Mouse (Mus musculus) midbrain, embryonic 14.5 days (tissue): ENCODE results near the gene Nckap5l. TPM values are rescaled to one million over a fixed set of nuclear protein-coding genes. Genes with fewer than 3 reads are reported as not detected.

ENCODE experiments used
- ATAC-seq: fragments of 200-750 bp; cut with Nextera tagmentation; 2 replicates; pipeline ENCODE4 v1.8.0; 2017; ENCODE audit warnings: moderate number of reproducible peaks, moderate library complexity; ENCODE audit not compliant: low FRiP score, low TSS enrichment
- DNase-seq: peaks from one replicate; pipeline ENCODE4 v3.0.0-alpha.2; 2015
- H3K27ac ChIP-seq: fragments of 300-500 bp; sonication (generic); replicated peaks from 2 replicates; pipeline ENCODE4 v1.5.1; 2014; ENCODE audit warnings: mild to moderate bottlenecking, low read depth, low read length, moderate library complexity
- H3K27me3 ChIP-seq: fragments of 300-500 bp; sonication (generic); 2 replicates; pipeline ENCODE4 v1.6.1; 2014; ENCODE audit warnings: low read length, control low read depth, mixed read lengths; ENCODE audit not compliant: control insufficient read depth, insufficient read depth
- H3K36me3 ChIP-seq: fragments of 300-500 bp; sonication (generic); 2 replicates; pipeline ENCODE4 v1.6.1; 2014; ENCODE audit warnings: low read length, control low read depth; ENCODE audit not compliant: control insufficient read depth, insufficient read depth
- H3K4me1 ChIP-seq: fragments of 300-500 bp; sonication (generic); 2 replicates; pipeline ENCODE4 v1.6.1; 2014; ENCODE audit warnings: mild to moderate bottlenecking, antibody characterized with exemption, low read length, control low read depth; ENCODE audit not compliant: control insufficient read depth, insufficient read depth
- H3K4me2 ChIP-seq: fragments of 300-500 bp; sonication (generic); 2 replicates; pipeline ENCODE4 v1.6.1; 2014; ENCODE audit warnings: mild to moderate bottlenecking, low read length, moderate library complexity
- H3K4me3 ChIP-seq: fragments of 300-500 bp; sonication (generic); replicated peaks from 2 replicates; pipeline ENCODE4 v1.5.1; 2014; ENCODE audit warnings: low read depth, low read length
- H3K9ac ChIP-seq: fragments of 300-500 bp; sonication (generic); replicated peaks from 2 replicates; pipeline ENCODE4 v1.6.1; 2014; ENCODE audit warnings: mild to moderate bottlenecking, low read length, moderate library complexity
- H3K9me3 ChIP-seq: fragments of 300-500 bp; sonication (generic); 2 replicates; pipeline ENCODE4 v1.6.1; 2016; ENCODE audit warnings: low read length, control low read depth, mixed read lengths; ENCODE audit not compliant: control insufficient read depth
- WGBS: fragments of 180-500 bp; shearing (Covaris S2); extraction: QIAGEN DNeasy Blood & Tissue Kit; methylation state at CpG from one replicate; pipeline ENCODE4 v1.1.7; 2014; 5-methylcytosine and 5-hydroxymethylcytosine counted together
- polyA plus RNA-seq: library from polyadenylated mRNA; unstranded; fragments of >200 nt; fragmentation: Nextera tagmentation; extraction: Ambion mirVana; gene quantifications from 2 replicates; pipeline ENCODE4 v1.2.1, GENCODE M21; 2014

Nckap5l gene
- polyA plus RNA-seq, 1 experiment from 2014 or later = 16.8 TPM

DNA sequence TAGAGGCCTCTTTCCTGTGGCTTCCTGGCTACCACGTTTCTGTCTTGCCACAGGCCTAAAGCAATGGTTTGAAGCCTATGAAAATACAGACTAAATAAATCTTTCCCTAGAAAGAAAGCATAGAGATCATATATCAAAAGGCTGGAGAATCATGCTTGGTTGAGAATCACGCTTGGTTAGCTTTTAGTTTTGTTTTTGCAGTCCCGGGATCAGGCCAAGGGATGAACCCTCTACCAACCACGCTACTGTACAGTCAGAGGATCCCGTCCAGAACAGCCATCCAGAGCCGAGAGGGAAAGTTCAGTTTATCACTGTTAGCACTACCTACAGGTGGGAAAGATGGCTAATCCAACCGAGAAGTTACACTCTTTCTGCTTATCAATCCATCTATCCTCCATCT lies 15.2 kb downstream of the Nckap5l start:
- 87% methylated on average over 7 of the region's 7 CpGs for WGBS
- no peaks in the 10 kb centered on the region for H3K9me3 ChIP-seq
- no peak overlapping the region for H3K4me3 ChIP-seq
- no peak overlapping the region for H3K27ac ChIP-seq
- no peak overlapping the region for H3K9ac ChIP-seq
- peaks cover 15% of the 10 kb centered on the region for H3K4me1 ChIP-seq
- DNase-seq = no peak
- H3K4me2 ChIP-seq = no peak overlapping the region
- no peak for ATAC-seq
- H3K27me3 ChIP-seq = no peaks in the 10 kb centered on the region
- H3K36me3 ChIP-seq = 0 out of 2 replicates have a peak, but pooled peaks cover 8% of the 10 kb centered on the region

DNA sequence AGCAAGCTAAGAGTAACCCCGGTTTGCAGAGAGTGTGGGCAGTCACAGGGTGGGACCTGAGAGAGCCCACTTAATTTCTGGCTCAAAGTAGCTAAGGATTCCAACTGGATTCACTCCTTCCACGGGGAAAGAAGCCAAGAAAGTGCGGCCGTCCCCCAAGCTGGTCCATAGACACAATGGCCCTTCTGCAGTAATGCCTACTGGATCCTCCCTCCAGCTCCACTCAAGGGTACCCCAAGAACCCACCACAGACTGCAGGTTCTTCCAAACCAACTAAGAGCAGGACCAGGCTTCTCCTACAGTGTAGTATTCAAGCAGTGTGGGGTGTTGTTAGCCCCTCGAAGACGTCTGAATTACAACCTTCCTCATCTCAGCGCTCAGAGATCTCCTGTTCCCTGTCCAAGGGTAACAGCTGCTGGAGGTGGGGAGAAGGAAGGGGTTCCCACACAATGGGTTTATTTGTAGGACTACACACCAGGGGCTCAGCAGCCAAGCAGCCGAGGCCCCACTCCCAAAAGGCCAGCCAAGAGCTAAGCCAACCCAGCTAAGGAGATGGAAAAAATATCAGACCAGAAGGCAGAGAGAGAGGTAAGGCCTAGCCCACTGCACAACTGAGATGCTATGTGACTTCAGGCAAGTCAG lies 16.6 kb downstream of the Nckap5l start:
- 60% methylated on average over 8 of the region's 8 CpGs for WGBS
- Histone ChIP-seq H3K4me3 (no peak overlapping the region), H3K4me1 (peaks cover 15% of the 10 kb centered on the region), H3K27ac (peak overlapping the region; percentile 63), H3K9me3 (no peaks in the 10 kb centered on the region), H3K9ac (no peak overlapping the region; the same call in 1 of the 2 replicates), H3K27me3 (no peaks in the 10 kb centered on the region), H3K36me3 (0 out of 2 replicates have a peak, but pooled peaks cover 11% of the 10 kb centered on the region), H3K4me2 (no peak overlapping the region)
- DNase-seq (no peak), ATAC-seq (no peak)

DNA sequence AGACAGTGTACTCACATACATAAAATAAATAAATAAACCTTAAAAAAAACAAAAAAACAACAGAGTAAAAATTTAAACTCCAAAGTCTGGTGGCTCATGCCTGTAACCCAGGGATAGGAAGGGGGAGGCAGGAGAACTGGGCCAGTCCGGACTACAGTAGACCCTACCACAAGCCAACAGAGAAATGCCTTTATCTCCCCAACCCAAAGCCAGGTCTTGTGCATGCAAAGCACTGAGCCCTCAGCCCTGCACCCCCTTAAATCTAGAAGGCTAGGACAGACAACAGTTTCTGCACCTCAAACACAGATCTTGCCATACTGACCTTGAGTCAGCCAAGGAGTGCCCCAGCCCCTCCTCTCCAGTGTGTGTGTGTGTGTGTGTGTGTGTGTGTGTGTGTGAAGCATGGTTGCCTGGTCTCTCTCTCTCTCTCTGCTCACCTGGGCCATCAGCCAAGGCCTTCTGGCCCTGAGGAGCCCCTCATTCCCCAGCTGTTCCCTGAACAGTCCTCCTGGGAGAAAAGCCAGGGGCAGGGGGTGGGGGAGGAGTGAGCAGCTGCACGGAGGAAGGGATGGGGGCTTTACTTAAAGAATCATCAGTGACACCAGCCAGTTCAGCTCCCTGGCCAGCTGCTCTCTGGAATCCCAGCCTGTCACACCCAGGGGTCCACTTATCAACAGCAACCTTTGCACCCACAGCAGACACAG lies 17.3 kb downstream of the Nckap5l start:
- H3K4me1 ChIP-seq = peaks cover 14% of the 10 kb centered on the region
- no peak overlapping the region for H3K4me3 ChIP-seq
- H3K27ac ChIP-seq = peak overlapping the region; percentile 63
- no peak overlapping the region for H3K4me2 ChIP-seq
- ATAC-seq (peak; percentile 57; the same call in 1 of the 2 replicates), DNase-seq (peak; percentile 66)
- WGBS = 48% methylated on average over 2 of the region's 2 CpGs
- no peaks in the 10 kb centered on the region for H3K9me3 ChIP-seq
- H3K27me3 ChIP-seq = no peaks in the 10 kb centered on the region
- 0 out of 2 replicates have a peak, but pooled peaks cover 11% of the 10 kb centered on the region for H3K36me3 ChIP-seq
- no peak overlapping the region for H3K9ac ChIP-seq

DNA sequence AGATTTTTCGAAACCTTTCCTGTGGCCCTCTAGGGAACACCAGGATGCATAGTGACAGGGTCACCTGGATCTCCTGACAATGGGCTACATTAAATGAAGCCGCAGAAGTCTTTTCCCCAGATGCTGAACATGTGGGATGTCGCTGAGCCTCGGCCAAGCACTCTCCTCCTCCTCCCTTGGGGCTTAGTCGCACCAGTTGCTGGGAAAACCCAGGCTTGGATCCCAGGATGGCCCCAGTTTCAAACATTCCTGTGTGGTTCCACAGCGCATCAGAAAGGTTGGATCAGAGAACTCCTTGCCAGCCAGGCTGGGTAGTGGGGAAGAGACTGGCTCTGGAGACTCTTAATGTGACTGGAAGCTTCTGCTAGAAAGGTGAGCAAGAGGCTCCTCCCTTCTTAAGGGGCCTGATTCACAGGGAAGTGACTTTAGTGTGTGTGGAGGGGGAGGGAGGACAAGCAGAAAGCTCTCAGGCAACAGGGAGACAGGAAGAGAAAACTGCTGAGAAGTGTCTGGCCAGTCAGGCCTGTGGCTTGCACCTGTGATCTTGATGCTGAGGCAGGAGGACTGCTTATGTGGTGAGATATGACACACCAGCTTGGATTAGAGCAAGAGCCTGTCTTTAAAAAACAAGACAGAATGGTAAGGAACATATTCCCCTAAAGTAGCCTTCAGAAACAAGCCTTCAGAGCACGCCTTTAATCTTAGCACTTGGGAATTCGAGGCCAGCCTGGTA lies 18.4 kb downstream of the Nckap5l start:
- ATAC-seq = no peak
- Histone ChIP-seq H3K27me3 (no peaks in the 10 kb centered on the region), H3K4me1 (peaks cover 17% of the 10 kb centered on the region), H3K36me3 (0 out of 2 replicates have a peak, but pooled peaks cover 11% of the 10 kb centered on the region), H3K4me2 (no peak overlapping the region), H3K27ac (no peak overlapping the region), H3K9me3 (no peaks in the 10 kb centered on the region), H3K4me3 (no peak overlapping the region), H3K9ac (no peak overlapping the region)
- 79% methylated on average over 8 of the region's 8 CpGs for WGBS
- no peak for DNase-seq

DNA sequence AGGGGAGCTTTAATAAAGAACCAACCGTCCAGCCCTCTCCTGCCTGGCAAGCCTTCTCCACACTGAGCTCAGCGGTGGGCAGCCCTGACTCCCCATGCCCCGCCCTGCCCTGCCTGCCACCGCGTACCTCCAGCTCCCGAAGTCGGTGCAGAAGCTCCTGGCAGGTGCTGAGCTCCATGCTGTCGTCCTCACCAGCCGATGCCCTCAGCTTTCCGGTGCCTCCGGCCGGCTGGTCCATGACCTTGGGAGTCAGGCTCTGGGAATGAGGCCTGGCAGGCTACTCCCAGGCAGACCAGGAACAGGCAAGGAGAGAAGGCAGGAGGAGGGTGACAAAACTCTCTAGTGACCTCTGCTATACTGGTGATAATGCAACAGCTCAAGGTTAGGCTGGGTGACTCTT lies 23.6 kb downstream of the Nckap5l start:
- DNase-seq = no peak
- Histone ChIP-seq H3K27me3 (no peaks in the 10 kb centered on the region), H3K4me3 (no peak overlapping the region), H3K4me1 (peaks cover 5% of the 10 kb centered on the region; the same call in 1 of the 2 replicates), H3K9me3 (no peaks in the 10 kb centered on the region), H3K4me2 (no peak overlapping the region), H3K9ac (no peak overlapping the region), H3K27ac (no peak overlapping the region), H3K36me3 (peaks cover 42% of the 10 kb centered on the region)
- 90% methylated on average over 12 of the region's 12 CpGs for WGBS
- ATAC-seq = no peak

DNA sequence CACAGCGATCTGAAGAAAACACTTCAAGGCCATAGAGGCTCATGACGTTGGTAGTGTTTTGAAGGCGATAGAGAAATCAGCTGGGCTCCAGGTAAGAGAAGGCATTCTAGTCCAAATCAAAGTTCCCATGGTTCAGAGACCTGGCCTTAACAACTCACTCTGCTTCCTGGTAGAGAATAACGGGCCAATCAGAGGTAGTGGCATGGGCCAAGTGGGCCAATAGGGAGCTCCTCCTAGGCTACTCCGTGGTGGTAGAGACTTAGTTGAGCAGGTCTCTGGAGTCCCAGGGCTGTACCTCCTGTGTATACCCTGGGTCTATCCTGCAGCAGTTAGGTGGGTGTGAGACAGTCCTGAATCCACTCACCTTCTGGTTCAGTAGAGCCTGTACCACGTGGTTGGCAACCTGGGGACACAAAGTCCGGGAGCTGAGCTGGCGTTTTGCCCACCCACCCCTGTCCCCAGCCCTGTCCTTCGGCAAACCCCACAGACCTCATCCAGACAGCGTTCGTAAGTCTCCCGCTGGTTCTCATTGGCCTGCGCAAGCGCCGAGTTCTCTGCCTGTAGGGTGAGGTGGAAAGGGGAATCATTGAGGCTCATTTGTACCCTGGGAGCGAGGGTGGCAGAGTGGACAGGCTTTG lies 24.3 kb downstream of the Nckap5l start:
- 90% methylated on average over 16 of the region's 16 CpGs for WGBS
- no peak for ATAC-seq
- no peak overlapping the region for H3K4me3 ChIP-seq
- no peak overlapping the region for H3K27ac ChIP-seq
- H3K9me3 ChIP-seq = no peaks in the 10 kb centered on the region
- peaks cover 5% of the 10 kb centered on the region; the same call in 1 of the 2 replicates for H3K4me1 ChIP-seq
- H3K9ac ChIP-seq = no peak overlapping the region
- H3K36me3 ChIP-seq = peaks cover 41% of the 10 kb centered on the region
- H3K4me2 ChIP-seq = no peak overlapping the region
- DNase-seq = no peak
- no peaks in the 10 kb centered on the region for H3K27me3 ChIP-seq

DNA sequence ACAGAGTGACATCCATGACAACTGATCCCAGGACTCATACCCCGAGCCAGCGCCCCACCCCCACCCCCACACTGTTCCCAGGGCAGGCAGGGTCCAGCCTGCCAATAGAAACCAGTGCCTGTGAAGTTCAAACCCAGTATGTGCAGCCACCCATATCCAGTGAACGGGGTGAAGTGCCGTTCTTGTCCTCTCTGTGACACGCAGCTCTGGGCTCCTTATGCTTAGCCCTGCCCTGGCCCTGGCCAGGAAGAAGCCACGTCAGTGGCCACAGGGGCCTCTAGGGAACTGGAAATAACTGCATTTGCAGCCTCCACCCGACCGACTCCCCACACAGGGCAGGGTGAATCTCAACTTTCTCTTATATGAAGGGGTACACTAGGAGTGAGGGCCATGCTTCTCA lies 25.6 kb downstream of the Nckap5l start:
- Histone ChIP-seq H3K27ac (no peak overlapping the region), H3K9ac (no peak overlapping the region), H3K4me2 (no peak overlapping the region), H3K4me3 (no peak overlapping the region), H3K4me1 (peaks cover 5% of the 10 kb centered on the region; the same call in 1 of the 2 replicates), H3K9me3 (no peaks in the 10 kb centered on the region), H3K36me3 (peaks cover 51% of the 10 kb centered on the region), H3K27me3 (no peaks in the 10 kb centered on the region)
- ATAC-seq = no peak
- 77% methylated on average over 8 of the region's 8 CpGs for WGBS
- DNase-seq = no peak

DNA sequence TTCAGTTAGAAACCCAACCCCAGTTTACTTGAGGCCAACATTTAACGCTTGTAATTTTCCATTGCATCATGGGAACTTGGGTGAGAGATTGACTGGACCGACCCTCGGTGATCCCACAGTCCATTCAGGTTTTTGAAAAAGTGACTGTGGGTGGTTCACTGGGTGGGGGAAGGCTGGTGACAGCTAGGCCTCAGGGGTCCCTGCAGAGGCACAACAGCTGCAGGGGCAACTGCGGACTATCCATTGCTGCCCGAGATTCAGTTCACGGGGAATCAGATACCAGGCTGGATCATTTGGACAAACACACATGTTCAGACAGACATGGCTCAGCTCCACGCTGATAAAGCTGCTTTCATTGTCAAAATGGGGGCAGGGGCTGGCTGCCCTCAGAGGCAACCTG lies 26.0 kb downstream of the Nckap5l start:
- Histone ChIP-seq H3K4me1 (peaks cover 5% of the 10 kb centered on the region; the same call in 1 of the 2 replicates), H3K4me3 (no peak overlapping the region), H3K27me3 (no peaks in the 10 kb centered on the region), H3K9ac (no peak overlapping the region), H3K9me3 (no peaks in the 10 kb centered on the region), H3K4me2 (no peak overlapping the region), H3K27ac (no peak overlapping the region), H3K36me3 (peaks cover 54% of the 10 kb centered on the region)
- 85% methylated on average over 7 of the region's 7 CpGs for WGBS
- ATAC-seq = no peak
- DNase-seq = no peak
